18 mouse cellular contexts compared by ENCODE assay signal in the genomic region with DNA sequence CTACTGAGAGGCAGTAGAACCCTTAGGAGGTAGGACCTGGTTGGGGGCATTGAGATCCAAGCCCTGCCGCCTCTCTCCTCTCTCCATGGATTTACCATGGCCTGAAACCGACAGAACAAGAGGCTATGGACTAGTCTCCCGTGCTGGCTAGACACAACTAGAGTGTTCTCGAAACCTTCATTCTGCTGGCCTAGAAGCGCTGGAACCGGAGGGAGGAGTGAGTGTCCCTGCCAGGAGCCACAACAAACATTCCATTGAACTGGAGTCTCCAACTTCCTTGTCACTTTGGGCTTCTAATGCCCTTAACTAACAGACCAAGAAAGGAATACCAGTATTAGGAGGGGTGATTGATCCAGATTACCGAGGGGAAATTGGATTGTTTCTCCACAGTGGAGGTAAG. TPM values are rescaled to one million over a fixed set of nuclear protein-coding genes. Genes with fewer than 3 reads are reported as not detected.
"Had no signal": no experiment of that assay in that cellular context is flagged by ENCODE, and none has a peak within 500 bp of the region (broad histone marks: within the 10 kb centered on the region; RNA-seq: fewer than 3 reads in every experiment).

No protein-coding gene starts in this region.

- H3K4me1 ChIP-seq: midbrain, embryonic 12.5 days had no signal

- H3K27me3 ChIP-seq: lung, embryonic 15.5 days; midbrain, embryonic 12.5 days; neural tube, embryonic 13.5 days; neural tube, embryonic 15.5 days; stomach, embryonic 15.5 days had no signal

- H3K9ac ChIP-seq: lung, embryonic 15.5 days; midbrain, embryonic 12.5 days; neural tube, embryonic 13.5 days; neural tube, embryonic 15.5 days; stomach, embryonic 15.5 days had no signal

- DNase-seq: lung, adult 18-20 months; lung, postnatal 4 days; midbrain, embryonic 14.5 days; right cerebral cortex, postnatal 14 days; thymus, adult 2 months; thymus, postnatal 25 days; thymus, postnatal 4 days had no signal

- H3K4me2 ChIP-seq: lung, embryonic 15.5 days; midbrain, embryonic 12.5 days; neural tube, embryonic 13.5 days; neural tube, embryonic 15.5 days; stomach, embryonic 15.5 days had no signal

- H3K4me3 ChIP-seq: lung, embryonic 15.5 days; midbrain, embryonic 10.5 days; midbrain, embryonic 12.5 days; myocyte; neural tube, embryonic 13.5 days; neural tube, embryonic 15.5 days; stomach, embryonic 15.5 days had no signal

- H3K36me3 ChIP-seq: lung, embryonic 15.5 days; midbrain, embryonic 10.5 days; midbrain, embryonic 12.5 days; neural tube, embryonic 13.5 days; neural tube, embryonic 15.5 days; stomach, embryonic 15.5 days had no signal

- H3K27ac ChIP-seq: lung, embryonic 15.5 days; midbrain, embryonic 10.5 days; midbrain, embryonic 12.5 days; neural tube, embryonic 13.5 days; neural tube, embryonic 15.5 days; stomach, embryonic 15.5 days; stomach, postnatal 0 days had no signal

- ATAC-seq: lung, postnatal 0 days; midbrain, embryonic 16.5 days had no signal

- H3K9me3 ChIP-seq: lung, embryonic 15.5 days; midbrain, embryonic 10.5 days; midbrain, embryonic 12.5 days; neural tube, embryonic 13.5 days; neural tube, embryonic 15.5 days; stomach, embryonic 15.5 days had no signal

RNA-seq across cellular contexts. Expression of gene Alpl, which starts 20.0 kb away (rescaled TPM):
- total RNA-seq: megakaryocyte-erythroid progenitor cell, adult 5-6 weeks had no signal
